Mouse (Mus musculus) ES-E14 (cell line): ENCODE data around the gene Ascc1. TPM values are rescaled to one million over a fixed set of nuclear protein-coding genes. Genes with fewer than 3 reads are reported as not detected.

Experiments used
- DNase-seq: peaks from one replicate; pipeline ENCODE4 v3.0.0-alpha.2; 2013; ENCODE audit warnings: low read depth, low spot score
- H3K27ac ChIP-seq: 2 replicates; pipeline ENCODE4 v1.5.1; 2012; ENCODE audit warnings: low read depth, mild to moderate bottlenecking, low read length, moderate library complexity, mixed read lengths; ENCODE audit not compliant: poor library complexity, insufficient read depth, severe bottlenecking
- H3K36me3 ChIP-seq: 2 replicates; pipeline ENCODE4 v1.6.1; 2012; ENCODE audit warnings: mild to moderate bottlenecking, low read length, moderate library complexity, mixed read lengths; ENCODE audit not compliant: control insufficient read depth, poor library complexity, insufficient read depth, severe bottlenecking
- H3K4me1 ChIP-seq, 2 experiments: fragments of 150-350 bp in 1 of 2; sonication (generic) in 1 of 2; 2 replicates each; pipeline ENCODE4 v1.6.1; 2012; ENCODE audit warnings: low read length in 2 of 2, mild to moderate bottlenecking in 1 of 2, mixed read lengths in 1 of 2; ENCODE audit not compliant: control insufficient read depth in 2 of 2, insufficient read depth in 2 of 2, poor library complexity in 1 of 2
- H3K4me3 ChIP-seq, 2 experiments: fragments of 150-350 bp in 1 of 2; sonication (generic) in 1 of 2; 2 replicates each; pipeline ENCODE4 v1.5.1; 2012; ENCODE audit warnings: low read length in 2 of 2, low read depth in 1 of 2, mild to moderate bottlenecking in 1 of 2, mixed read lengths in 1 of 2; ENCODE audit not compliant: insufficient read depth in 1 of 2, poor library complexity in 1 of 2, severe bottlenecking in 1 of 2
- H3K9ac ChIP-seq: 2 replicates; pipeline ENCODE4 v1.6.1; 2012; ENCODE audit warnings: low read depth, mild to moderate bottlenecking, low read length, mixed read lengths; ENCODE audit not compliant: poor library complexity, insufficient read depth, severe bottlenecking
- H3K9me3 ChIP-seq: fragments of 150-350 bp; sonication (generic); 2 replicates; pipeline ENCODE4 v1.6.1; 2012; ENCODE audit warnings: low read depth, mild to moderate bottlenecking, low read length; ENCODE audit not compliant: control insufficient read depth, insufficient read depth
- CHD2 ChIP-seq: IDR thresholded peaks from 2 replicates; pipeline ENCODE4 v1.6.1; 2014; ENCODE audit warnings: mild to moderate bottlenecking, low read depth, low read length, inconsistent platforms
- HCFC1 ChIP-seq: IDR thresholded peaks from 2 replicates; pipeline ENCODE4 v1.6.1; 2012; ENCODE audit warnings: low read length, inconsistent platforms, borderline replicate concordance; ENCODE audit not compliant: insufficient read depth
- MAFK ChIP-seq: IDR thresholded peaks from 2 replicates; pipeline ENCODE4 v1.6.1; 2014; ENCODE audit warnings: mild to moderate bottlenecking, low read depth, low read length, inconsistent platforms; ENCODE audit not compliant: insufficient read depth
- ZC3H11A ChIP-seq: IDR thresholded peaks from 2 replicates; pipeline ENCODE4 v1.6.1; 2012; ENCODE audit warnings: low read depth, mild to moderate bottlenecking, inconsistent platforms, low read length, borderline replicate concordance
- ZNF384 ChIP-seq: IDR thresholded peaks from 2 replicates; pipeline ENCODE4 v1.6.1; 2012; ENCODE audit warnings: low read depth, low read length, inconsistent platforms
- in situ Hi-C, 2 experiments: fragments of 600-800 bp; cut with MboI; formaldehyde crosslinking; loops; one replicate each; pipeline ENCODE4 v1.15.1; 2025; ENCODE audit warnings: low sequenced_read_pairs in 2 of 2, inconsistent platforms in 1 of 2; ENCODE audit not compliant: unreplicated experiment in 2 of 2
- total RNA-seq: library from RNA; depleted of rRNA; stranded (reverse); fragments of 300-350 nt; gene quantifications from 2 replicates; pipeline ENCODE4 v1.2.3, GENCODE M21; 2012

Gene Ascc1
- total RNA-seq, 1 experiment, result 18.8 TPM

- no peak for TF ChIP-seq HCFC1
- no peak for TF ChIP-seq CHD2
- no peak for TF ChIP-seq ZC3H11A
- no peak for TF ChIP-seq ZNF384
- no peak for TF ChIP-seq MAFK
- H3K27ac ChIP-seq, result no peak overlapping the region
- no peaks in the 10 kb centered on the region for H3K36me3 ChIP-seq
- H3K4me1 ChIP-seq, result peaks cover 0 to 22% of the 10 kb centered on the region in 2 experiments; a peak in 2 of 4 replicates
- DNase-seq, result no peak
- in situ Hi-C loops, result no loop called here
- H3K9ac ChIP-seq, result no peak overlapping the region
- no peak overlapping the region for H3K4me3 ChIP-seq
- H3K9me3 ChIP-seq, result no peaks in the 10 kb centered on the region
Observed at GRCm38 (mm10) chr10:60120630-60121029, 118.0 kb downstream of the Ascc1 start.

GRCm38 (mm10) chr10:60124078-60124477 is 121.5 kb downstream of the Ascc1 start:
- Histone ChIP-seq H3K9me3 (no peaks in the 10 kb centered on the region), H3K36me3 (no peaks in the 10 kb centered on the region), H3K4me3 (no peak overlapping the region), H3K27ac (no peak overlapping the region), H3K4me1 (peaks cover 0 to 14% of the 10 kb centered on the region in 2 experiments; a peak in 2 of 4 replicates), H3K9ac (no peak overlapping the region)
- peak; percentile 67 for DNase-seq
- in situ Hi-C loops, result no loop called here
- TF ChIP-seq ZNF384, result no peak
- no peak for TF ChIP-seq HCFC1
- TF ChIP-seq ZC3H11A, result no peak
- TF ChIP-seq MAFK, result no peak

- Histone ChIP-seq H3K9ac (peak overlapping the region; percentile 68), H3K36me3 (no peaks in the 10 kb centered on the region), H3K4me3 (peak overlapping the region; percentile 59 to 60), H3K27ac (no peak overlapping the region; the same call in 1 of the 2 replicates), H3K4me1 (peaks cover 0 to 9% of the 10 kb centered on the region in 2 experiments; a peak in 2 of 4 replicates), H3K9me3 (no peaks in the 10 kb centered on the region)
- TF ChIP-seq MAFK (no peak), ZC3H11A (no peak), CHD2 (no peak), ZNF384 (no peak), HCFC1 (no peak)
- DNase-seq, result peak; percentile 79
- in situ Hi-C loops, result no loop called here
Observed at GRCm38 (mm10) chr10:60125529-60126327, 123.1 kb downstream of the Ascc1 start.

GRCm38 (mm10) chr10:60128287-60128686 is 125.7 kb downstream of the Ascc1 start:
- no peak for DNase-seq
- H3K9me3 ChIP-seq, result no peaks in the 10 kb centered on the region
- no peak overlapping the region for H3K9ac ChIP-seq
- H3K4me1 ChIP-seq, result peaks cover 0 to 12% of the 10 kb centered on the region in 2 experiments; a peak in 2 of 4 replicates
- no peak overlapping the region for H3K27ac ChIP-seq
- no peak for TF ChIP-seq ZC3H11A
- no peak for TF ChIP-seq MAFK
- no peak for TF ChIP-seq CHD2
- TF ChIP-seq HCFC1, result no peak
- no peak for TF ChIP-seq ZNF384
- no peaks in the 10 kb centered on the region for H3K36me3 ChIP-seq
- in situ Hi-C loops, result no loop called here
- no peak overlapping the region for H3K4me3 ChIP-seq
